ENCODE assay signal across 17 mouse cellular contexts in genomic region chr12:9732921-9733320, GRCm38 (mm10).
DNase-seq lines count a peak whose midpoint lies in the region; ATAC-seq and TF ChIP-seq lines count a peak whose summit lies in the region.
"Had no signal": no experiment of that assay in that cellular context is flagged by ENCODE, and none has a peak within 500 bp of the region (broad histone marks: within the 10 kb centered on the region; RNA-seq: fewer than 3 reads in every experiment).

No protein-coding gene starts in this region.

- no peaks in the 10 kb centered on the region for H3K4me1 ChIP-seq in lung, embryonic 16.5 days (replicated peaks; ENCODE audit: control insufficient read depth, insufficient read depth, low read length)
- no peaks in the 10 kb centered on the region for H3K4me1 ChIP-seq in lung, postnatal 0 days (ENCODE audit: insufficient read depth, low read depth, low read length)
- no peaks in the 10 kb centered on the region for H3K4me1 ChIP-seq in intestine, embryonic 16.5 days (ENCODE audit: control insufficient read depth, insufficient read depth, low read length)
- H3K4me1 ChIP-seq: embryonic facial prominence, embryonic 15.5 days; liver, embryonic 12.5 days had no signal

- no peak for TF ChIP-seq CTCF in lung, postnatal 0 days (IDR thresholded peaks at IDR 0.05)

- no peak overlapping the region for H3K4me3 ChIP-seq in lung, embryonic 16.5 days (ENCODE audit: low read length)
- H3K4me3 ChIP-seq in lung, postnatal 0 days (ENCODE audit: low read depth, low read length): no peak overlapping the region
- H3K4me3 ChIP-seq in intestine, embryonic 16.5 days (ENCODE audit: low read length): no peak overlapping the region
- H3K4me3 ChIP-seq: embryonic facial prominence, embryonic 15.5 days; liver, embryonic 12.5 days had no signal

- ATAC-seq in lung, embryonic 16.5 days (ENCODE audit: low read depth): peak; percentile 45; the same call in 1 of the 2 replicates
- no peak for ATAC-seq in lung, postnatal 0 days
- no peak for ATAC-seq in intestine, embryonic 16.5 days
- ATAC-seq: hindbrain, postnatal 0 days; liver, embryonic 12.5 days had no signal

- no peak overlapping the region for H3K9ac ChIP-seq in lung, embryonic 16.5 days (ENCODE audit: low read length)
- no peak overlapping the region for H3K9ac ChIP-seq in lung, postnatal 0 days (replicated peaks; ENCODE audit: low read depth)
- H3K9ac ChIP-seq in intestine, embryonic 16.5 days (ENCODE audit: low read depth, low read length): no peak overlapping the region
- H3K9ac ChIP-seq: embryonic facial prominence, embryonic 15.5 days; liver, embryonic 12.5 days had no signal

- no peaks in the 10 kb centered on the region for H3K36me3 ChIP-seq in lung, embryonic 16.5 days (ENCODE audit: control insufficient read depth, insufficient read depth, low read length)
- no peaks in the 10 kb centered on the region for H3K36me3 ChIP-seq in lung, postnatal 0 days (ENCODE audit: insufficient read depth, low read length)
- H3K36me3 ChIP-seq in intestine, embryonic 16.5 days (ENCODE audit: control insufficient read depth, insufficient read depth, low read length): no peaks in the 10 kb centered on the region
- H3K36me3 ChIP-seq: embryonic facial prominence, embryonic 15.5 days; liver, embryonic 12.5 days had no signal

- DNase-seq in adrenal gland, postnatal 14 days: peak; percentile 13
- DNase-seq in adrenal gland, adult 2 months: no peak
- DNase-seq in heart, postnatal 4 days: peak; percentile 48
- no peak for DNase-seq in heart, adult 8-10 months (ENCODE audit: low spot score)
- no peak for DNase-seq in lung, postnatal 0 days (ENCODE audit: low spot score)
- peak; percentile 8 for DNase-seq in lung, postnatal 36 days
- DNase-seq: B cell, adult 2 months; cerebellum, adult 2 months; heart, postnatal 36 days; midbrain, embryonic 14.5 days; right cerebral cortex, adult 18-20 months; thymus, postnatal 25 days had no signal

- H3K27ac ChIP-seq in lung, embryonic 16.5 days (ENCODE audit: low read length): no peak overlapping the region
- no peak overlapping the region for H3K27ac ChIP-seq in lung, postnatal 0 days (ENCODE audit: low read length)
- no peak overlapping the region for H3K27ac ChIP-seq in intestine, embryonic 16.5 days (ENCODE audit: low read length)
- H3K27ac ChIP-seq: embryonic facial prominence, embryonic 15.5 days; hindbrain, postnatal 0 days; liver, embryonic 12.5 days had no signal

- WGBS in lung, embryonic 16.5 days: 32% methylated on average over 1 of the region's 1 CpGs
- 25% methylated on average over 1 of the region's 1 CpGs for WGBS in lung, postnatal 0 days
- 72% methylated on average over 1 of the region's 1 CpGs for WGBS in intestine, embryonic 16.5 days

- no peaks in the 10 kb centered on the region for H3K27me3 ChIP-seq in lung, embryonic 16.5 days (ENCODE audit: control insufficient read depth, insufficient read depth, low read depth, low read length)
- H3K27me3 ChIP-seq in lung, postnatal 0 days (replicated peaks; ENCODE audit: insufficient read depth, low read length): no peaks in the 10 kb centered on the region
- H3K27me3 ChIP-seq in intestine, embryonic 16.5 days (replicated peaks; ENCODE audit: control insufficient read depth, insufficient read depth, low read length): no peaks in the 10 kb centered on the region
- H3K27me3 ChIP-seq: embryonic facial prominence, embryonic 15.5 days; liver, embryonic 12.5 days had no signal

- no peaks in the 10 kb centered on the region for H3K9me3 ChIP-seq in lung, embryonic 16.5 days (ENCODE audit: control insufficient read depth, low read length)
- no peaks in the 10 kb centered on the region for H3K9me3 ChIP-seq in lung, postnatal 0 days (ENCODE audit: low read length)
- no peaks in the 10 kb centered on the region for H3K9me3 ChIP-seq in intestine, embryonic 16.5 days (ENCODE audit: control insufficient read depth, low read length)
- H3K9me3 ChIP-seq: embryonic facial prominence, embryonic 15.5 days; liver, embryonic 12.5 days had no signal

- TF ChIP-seq EP300 in lung, postnatal 0 days (IDR thresholded peaks at IDR 0.05): no peak

- H3K4me2 ChIP-seq in lung, embryonic 16.5 days (ENCODE audit: low read depth, low read length): no peak overlapping the region
- no peak overlapping the region for H3K4me2 ChIP-seq in lung, postnatal 0 days (replicated peaks; ENCODE audit: low read depth, low read length)
- no peak overlapping the region for H3K4me2 ChIP-seq in intestine, embryonic 16.5 days (ENCODE audit: low read depth, low read length)
- H3K4me2 ChIP-seq: embryonic facial prominence, embryonic 15.5 days; liver, embryonic 12.5 days had no signal

Comparison
In these comparisons a context has a peak if more than half of its experiments do, and no peak if none do; other contexts are left out.
1. DNase-seq: peak in adrenal gland, postnatal 14 days (single experiment), heart, postnatal 4 days (single experiment) and lung, postnatal 36 days (single experiment); none in adrenal gland, adult 2 months (single experiment), heart, adult 8-10 months (single experiment) and lung, postnatal 0 days (single experiment).